Mouse (Mus musculus) spleen, adult 2 months (tissue): Measurements from ENCODE around the gene Gse1. TPM values are rescaled to one million over a fixed set of nuclear protein-coding genes. Genes with fewer than 3 reads are reported as not detected.

Experiments
- DNase-seq, 2 experiments: peaks; one replicate each; pipeline versions ENCODE4 v3.0.0 to v3.0.0-alpha.2; 2012 to 2021; ENCODE audit warnings: low spot score in 2 of 2, low read depth in 1 of 2
- H3K27ac ChIP-seq: fragments of 200-500 bp; 2 replicates; pipeline ENCODE4 v1.5.1; 2012; ENCODE audit warnings: low read length, inconsistent platforms; ENCODE audit not compliant: insufficient read depth
- H3K27me3 ChIP-seq: fragments of 200-500 bp; 2 replicates; pipeline ENCODE4 v1.6.1; 2012; ENCODE audit warnings: mild to moderate bottlenecking, moderate library complexity, low read length, inconsistent platforms; ENCODE audit not compliant: control insufficient read depth, insufficient read depth
- H3K36me3 ChIP-seq: fragments of 200-500 bp; 2 replicates; pipeline ENCODE4 v1.6.1; 2012; ENCODE audit warnings: mild to moderate bottlenecking, low read length, inconsistent platforms; ENCODE audit not compliant: control insufficient read depth, insufficient read depth
- H3K4me1 ChIP-seq: fragments of 200-500 bp; 2 replicates; pipeline ENCODE4 v1.6.1; 2011; ENCODE audit warnings: inconsistent platforms; ENCODE audit not compliant: control insufficient read depth, insufficient read depth, insufficient read length
- H3K4me3 ChIP-seq: fragments of 200-500 bp; 2 replicates; pipeline ENCODE4 v1.5.1; 2011; ENCODE audit warnings: mild to moderate bottlenecking, inconsistent platforms; ENCODE audit not compliant: insufficient read depth, insufficient read length; ENCODE audit errors: extremely low read depth
- CTCF ChIP-seq: fragments of 200-500 bp; IDR thresholded peaks from 2 replicates; pipeline ENCODE4 v1.5.1; 2011; ENCODE audit warnings: mild to moderate bottlenecking, inconsistent platforms; ENCODE audit not compliant: insufficient read depth, insufficient read length, insufficient replicate concordance; ENCODE audit errors: extremely low read depth
- POLR2A ChIP-seq: fragments of 200-500 bp; IDR thresholded peaks from 2 replicates; pipeline ENCODE4 v1.6.1; 2011; ENCODE audit warnings: low read depth, low read length, inconsistent platforms
- WGBS: fragments of 180-500 bp; shearing (Covaris S2); methylation state at CpG from one replicate; pipeline ENCODE4 v1.1.7; 2018; 5-methylcytosine and 5-hydroxymethylcytosine counted together
- polyA plus RNA-seq: library from polyadenylated mRNA; depleted of rRNA; stranded (reverse); fragments of >200 nt; gene quantifications from 2 replicates; pipeline ENCODE4 v1.2.3, GENCODE M21; 2012

Gene Gse1
- polyA plus RNA-seq, 1 experiment: 39.2 TPM

DNA sequence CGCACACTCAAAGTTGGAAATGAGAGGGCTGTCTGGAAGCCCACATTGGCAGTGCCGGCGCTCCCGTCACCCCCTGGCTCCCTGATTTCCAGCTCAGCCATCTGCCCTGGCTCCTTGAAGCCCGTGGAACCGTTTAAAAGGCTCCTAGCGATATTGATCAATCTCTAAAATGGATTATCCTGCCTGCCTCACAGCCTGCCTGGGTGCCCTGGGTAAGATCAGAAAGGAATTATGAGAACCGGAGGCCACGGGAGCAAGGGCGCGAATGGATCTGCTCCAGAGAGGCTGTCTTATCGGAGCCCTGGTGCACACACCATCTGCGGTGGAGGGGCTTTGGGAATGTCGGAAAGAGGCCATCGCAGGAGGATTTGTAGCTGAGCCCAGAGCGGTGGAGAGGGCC, 244.0 kb downstream of the Gse1 start:
- Histone ChIP-seq H3K27me3 (no peaks in the 10 kb centered on the region), H3K4me1 (peaks cover 5% of the 10 kb centered on the region; the same call in 1 of the 2 replicates), H3K4me3 (no peak overlapping the region), H3K36me3 (no peaks in the 10 kb centered on the region), H3K27ac (no peak overlapping the region)
- TF ChIP-seq CTCF (no peak), POLR2A (no peak)
- 96% methylated on average over 16 of the region's 16 CpGs for WGBS
- DNase-seq: no peak

DNA sequence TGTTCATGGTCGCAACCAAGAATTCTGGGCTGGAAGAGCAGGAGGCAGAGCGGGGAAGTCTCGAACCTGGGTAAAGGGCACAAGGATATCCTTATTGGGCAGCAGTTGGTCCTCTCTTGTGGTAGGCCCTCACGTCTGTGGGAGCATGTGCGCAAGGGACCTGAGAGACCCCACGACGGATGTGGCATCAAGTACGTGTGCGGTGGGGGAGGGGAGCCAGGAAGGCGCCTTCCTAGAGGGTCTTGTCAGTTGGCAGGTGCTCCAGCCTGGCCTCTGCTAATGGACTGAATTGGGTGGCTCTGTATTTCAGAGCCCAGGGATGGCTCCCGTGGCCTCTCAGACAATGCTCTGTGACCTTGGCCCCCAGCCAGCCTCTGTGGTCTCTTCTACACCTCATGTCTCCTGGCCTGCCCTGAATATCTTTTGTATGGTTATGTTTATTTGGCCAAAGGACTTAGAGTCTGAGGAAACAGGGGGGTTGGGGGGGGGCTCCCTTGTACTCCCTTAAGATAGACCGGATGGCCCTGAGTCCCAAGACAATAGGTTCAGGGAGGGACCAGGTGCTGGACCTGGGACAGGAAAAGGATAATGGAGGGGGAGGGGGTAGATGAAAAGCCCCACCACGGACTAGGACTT, 245.6 kb downstream of the Gse1 start:
- WGBS: 60% methylated on average over 13 of the region's 13 CpGs
- no peak for TF ChIP-seq POLR2A
- no peak for TF ChIP-seq CTCF
- Histone ChIP-seq H3K36me3 (no peaks in the 10 kb centered on the region), H3K4me1 (peaks cover 5% of the 10 kb centered on the region; the same call in 1 of the 2 replicates), H3K27ac (no peak overlapping the region), H3K4me3 (no peak overlapping the region), H3K27me3 (no peaks in the 10 kb centered on the region)
- no peak for DNase-seq

DNA sequence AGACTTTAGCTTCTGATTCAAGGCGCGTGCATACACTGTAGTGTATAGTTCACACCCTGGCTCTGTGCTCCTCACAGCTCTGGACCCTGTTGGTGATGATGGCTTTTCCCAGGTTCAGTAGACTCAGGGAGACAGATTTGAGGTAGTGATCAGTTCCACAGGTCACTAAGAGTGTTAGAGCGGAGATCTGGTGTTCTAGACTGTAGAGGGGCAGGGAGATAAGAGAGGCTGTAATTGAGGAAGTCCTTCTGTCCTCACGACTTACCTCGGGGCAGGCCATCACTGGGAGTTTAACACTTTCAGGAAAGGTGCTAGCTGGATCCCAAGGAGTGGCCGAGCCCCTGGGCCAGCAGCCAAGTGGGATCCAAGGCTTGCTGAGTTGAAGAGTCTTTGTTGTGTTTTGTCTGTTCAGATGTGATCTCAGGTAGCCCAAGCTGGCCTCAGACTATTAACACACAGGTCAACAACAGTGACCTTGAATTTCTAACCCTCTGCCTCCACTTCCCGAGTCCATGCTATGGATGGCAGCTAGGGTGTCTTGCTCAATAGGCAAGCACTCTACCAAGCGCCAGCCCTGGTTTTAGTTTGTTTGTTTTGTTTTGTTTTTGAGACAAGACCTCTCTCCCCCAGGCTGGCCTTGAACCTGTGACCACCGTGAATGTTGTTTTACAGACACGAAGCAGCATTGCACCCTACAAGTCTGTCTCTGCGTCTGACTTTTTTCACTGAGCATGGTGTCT, 246.4 kb downstream of the Gse1 start:
- no peak for TF ChIP-seq POLR2A
- no peak for TF ChIP-seq CTCF
- Histone ChIP-seq H3K36me3 (no peaks in the 10 kb centered on the region), H3K27me3 (no peaks in the 10 kb centered on the region), H3K4me1 (peaks cover 5% of the 10 kb centered on the region; the same call in 1 of the 2 replicates), H3K27ac (no peak overlapping the region), H3K4me3 (no peak overlapping the region)
- WGBS: 79% methylated on average over 11 of the region's 11 CpGs
- DNase-seq: no peak

DNA sequence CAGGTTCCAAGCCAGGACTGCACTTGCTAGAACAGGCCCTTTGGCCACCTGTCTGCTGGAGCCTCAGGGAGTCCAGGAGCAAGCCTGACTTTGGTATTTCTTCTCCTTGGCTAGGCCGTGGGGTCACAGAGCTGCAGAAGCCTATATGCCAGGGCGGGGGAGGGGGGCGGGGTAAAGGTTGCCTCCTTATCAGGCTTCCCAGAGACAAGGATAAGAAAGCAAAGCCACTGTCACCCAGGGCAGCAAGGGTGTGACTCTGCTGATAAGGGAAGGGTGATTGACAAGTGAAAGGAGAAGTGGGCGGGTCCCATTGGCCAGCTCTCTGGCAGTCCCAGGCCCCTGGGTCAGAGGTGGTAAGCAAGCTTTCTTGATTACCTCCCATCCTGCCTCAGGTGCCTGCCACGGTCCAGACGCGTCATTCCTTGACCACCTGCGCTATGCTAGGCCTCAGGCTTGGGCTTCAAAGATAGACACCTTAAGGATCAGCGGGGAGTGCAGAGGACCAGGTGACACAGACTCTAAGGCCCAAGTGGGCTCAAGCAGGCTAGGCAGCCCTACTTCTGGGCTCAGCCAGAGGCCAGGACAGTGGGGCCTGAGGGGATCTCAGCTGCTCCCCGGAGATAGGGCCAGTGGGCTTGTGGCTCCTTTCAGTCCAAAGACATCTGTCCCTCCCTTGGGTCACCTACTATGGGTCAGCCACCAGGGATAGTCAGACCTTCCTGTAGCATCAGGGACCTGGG, 247.4 kb downstream of the Gse1 start:
- DNase-seq: peak in 1 of 2 experiments; percentile 63
- no peak overlapping the region for H3K4me3 ChIP-seq
- WGBS: 71% methylated on average over 10 of the region's 10 CpGs
- no peaks in the 10 kb centered on the region for H3K36me3 ChIP-seq
- peaks cover 5% of the 10 kb centered on the region; the same call in 1 of the 2 replicates for H3K4me1 ChIP-seq
- no peaks in the 10 kb centered on the region for H3K27me3 ChIP-seq
- H3K27ac ChIP-seq: no peak overlapping the region
- TF ChIP-seq CTCF: no peak
- TF ChIP-seq POLR2A: no peak

DNA sequence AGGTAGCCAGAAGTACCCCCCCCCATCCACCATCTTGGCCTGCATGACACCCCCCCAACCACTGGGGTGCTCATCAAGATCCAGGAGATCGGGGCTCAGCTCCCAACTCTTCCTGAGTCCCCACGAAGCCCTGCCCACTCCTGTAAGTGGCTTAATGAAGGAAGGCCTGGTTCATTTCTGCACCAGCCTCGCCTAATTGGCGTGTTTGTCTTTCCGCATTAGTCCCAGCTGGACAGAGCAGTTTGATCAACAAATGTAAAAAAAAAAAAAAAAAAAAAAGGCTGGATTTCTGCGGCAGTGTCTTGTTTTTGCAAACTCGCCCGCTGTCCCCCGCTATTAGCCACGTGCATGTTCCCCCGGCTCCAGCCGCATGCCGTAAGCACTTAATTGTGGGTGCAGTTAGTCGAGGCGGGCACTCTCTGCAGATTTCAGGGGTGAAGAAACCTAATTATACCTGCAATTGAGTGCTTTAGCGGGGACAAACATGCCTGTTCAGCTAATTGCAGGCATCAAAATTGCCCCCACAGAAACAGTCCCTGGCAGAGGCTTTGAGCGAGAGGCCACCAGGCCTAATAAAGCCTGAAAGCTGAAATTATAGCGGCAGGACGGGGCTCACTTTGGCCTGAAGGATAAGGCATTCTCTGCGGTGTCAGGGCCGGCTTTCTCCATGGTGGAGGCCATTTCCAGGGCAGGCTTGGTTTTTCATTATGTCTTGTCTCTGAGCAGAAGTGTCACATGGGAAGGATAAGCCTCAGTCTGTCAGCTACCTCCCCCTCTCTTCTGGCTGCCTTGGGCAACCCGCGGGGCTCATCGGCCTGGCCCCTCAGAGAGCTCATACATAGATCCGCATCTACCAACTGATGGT, 248.7 kb downstream of the Gse1 start:
- Histone ChIP-seq H3K27me3 (no peaks in the 10 kb centered on the region), H3K27ac (no peak overlapping the region), H3K4me1 (peaks cover 5% of the 10 kb centered on the region; the same call in 1 of the 2 replicates), H3K36me3 (no peaks in the 10 kb centered on the region), H3K4me3 (no peak overlapping the region)
- no peak for DNase-seq
- WGBS: 95% methylated on average over 25 of the region's 25 CpGs
- TF ChIP-seq CTCF: no peak
- no peak for TF ChIP-seq POLR2A

DNA sequence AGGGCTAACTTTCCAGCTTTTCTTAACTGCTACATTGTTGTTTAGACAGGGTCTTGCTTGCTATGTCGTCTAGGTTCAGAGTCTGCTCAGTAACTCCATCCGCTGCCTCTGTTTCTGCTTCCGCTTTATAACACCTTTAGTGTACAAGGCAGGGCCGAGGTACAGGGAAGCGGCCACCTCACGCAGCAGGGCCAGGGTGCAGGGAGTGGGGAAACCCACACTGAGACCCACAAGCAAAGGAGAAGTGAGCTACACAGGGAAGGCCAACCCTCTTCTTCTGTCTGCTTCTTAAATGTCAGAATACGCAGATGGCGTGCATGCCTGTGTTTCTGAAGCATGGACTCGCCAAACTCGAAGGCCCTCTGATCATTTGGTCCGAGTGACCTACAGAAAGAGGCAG, 250.5 kb downstream of the Gse1 start:
- H3K4me3 ChIP-seq: no peak overlapping the region
- no peak for TF ChIP-seq POLR2A
- no peak for TF ChIP-seq CTCF
- no peaks in the 10 kb centered on the region for H3K27me3 ChIP-seq
- 67% methylated on average over 11 of the region's 11 CpGs for WGBS
- H3K36me3 ChIP-seq: no peaks in the 10 kb centered on the region
- DNase-seq: no peak
- no peak overlapping the region for H3K27ac ChIP-seq
- H3K4me1 ChIP-seq: peaks cover 5% of the 10 kb centered on the region; the same call in 1 of the 2 replicates
